Mouse (Mus musculus): Measurements from ENCODE around the gene Cux1. TPM values are rescaled to one million over a fixed set of nuclear protein-coding genes. Genes with fewer than 3 reads are reported as not detected.
"Not testable (repeated sequence)": the region's sequence is repeated elsewhere in the genome, so short reads cannot be mapped to it uniquely, and the experiment has no call there.

The Cux1 gene
- polyA plus RNA-seq, 1 experiment, result 46.6 TPM

GRCm38 (mm10) chr5:136474086-136474485, 93.2 kb downstream of the Cux1 start:
- Histone ChIP-seq H3K4me1 (ENCODE audit: control insufficient read depth, insufficient read depth, low read length) (peaks cover 6% of the 10 kb centered on the region), H3K4me3 (replicated peaks; ENCODE audit: extremely low read depth, low read depth, low read length) (no peak overlapping the region)
- DNase-seq, result no peak
- WGBS, result 79% methylated on average over 3 of the region's 3 CpGs
- TF ChIP-seq CTCF (IDR thresholded peaks at IDR 0.05; ENCODE audit: insufficient read depth, low read length) (no peak), POLR2A (IDR thresholded peaks at IDR 0.05; ENCODE audit: borderline replicate concordance, extremely low read depth, low read depth, low read length) (no peak)

- Histone ChIP-seq H3K4me1 (ENCODE audit: control insufficient read depth, insufficient read depth, low read length) (peaks cover 6% of the 10 kb centered on the region), H3K4me3 (replicated peaks; ENCODE audit: extremely low read depth, low read depth, low read length) (no peak overlapping the region)
- no peak for DNase-seq
- no peak for TF ChIP-seq CTCF (IDR thresholded peaks at IDR 0.05; ENCODE audit: insufficient read depth, low read length)
- no peak for TF ChIP-seq POLR2A (IDR thresholded peaks at IDR 0.05; ENCODE audit: borderline replicate concordance, extremely low read depth, low read depth, low read length)
- WGBS, result 50% methylated on average over 6 of the region's 6 CpGs
Observed at GRCm38 (mm10) chr5:136473337-136473736, 94.0 kb downstream of the Cux1 start.

- WGBS, result 69% methylated on average over 6 of the region's 6 CpGs
- H3K4me3 ChIP-seq (replicated peaks; ENCODE audit: extremely low read depth, low read depth, low read length), result no peak overlapping the region
- peaks cover 11% of the 10 kb centered on the region for H3K4me1 ChIP-seq (ENCODE audit: control insufficient read depth, insufficient read depth, low read length)
Observed at GRCm38 (mm10) chr5:136472846-136473245, 94.4 kb downstream of the Cux1 start.

GRCm38 (mm10) chr5:136470985-136471735, 96.1 kb downstream of the Cux1 start:
- H3K4me3 ChIP-seq (replicated peaks; ENCODE audit: extremely low read depth, low read depth, low read length); DNase-seq: not testable (repeated sequence)
- WGBS, result 72% methylated on average over 2 of the region's 2 CpGs
- H3K4me1 ChIP-seq (ENCODE audit: control insufficient read depth, insufficient read depth, low read length), result peaks cover 10% of the 10 kb centered on the region

More at GRCm38 (mm10) chr5:136472846-136473245, 94.4 kb downstream of the Cux1 start:
- no peak for DNase-seq
- TF ChIP-seq CTCF (IDR thresholded peaks at IDR 0.05; ENCODE audit: insufficient read depth, low read length) (no peak), POLR2A (IDR thresholded peaks at IDR 0.05; ENCODE audit: borderline replicate concordance, extremely low read depth, low read depth, low read length) (no peak)

GRCm38 (mm10) chr5:136469301-136469700, 98.0 kb downstream of the Cux1 start:
- Histone ChIP-seq H3K4me3 (replicated peaks; ENCODE audit: extremely low read depth, low read depth, low read length) (no peak overlapping the region), H3K4me1 (ENCODE audit: control insufficient read depth, insufficient read depth, low read length) (peaks cover 17% of the 10 kb centered on the region)
- WGBS, result 44% methylated on average over 1 of the region's 1 CpGs
- TF ChIP-seq CTCF (IDR thresholded peaks at IDR 0.05; ENCODE audit: insufficient read depth, low read length) (no peak), POLR2A (IDR thresholded peaks at IDR 0.05; ENCODE audit: borderline replicate concordance, extremely low read depth, low read depth, low read length) (no peak)
- no peak for DNase-seq

GRCm38 (mm10) chr5:136467360-136467999, 99.8 kb downstream of the Cux1 start:
- peaks cover 13% of the 10 kb centered on the region for H3K4me1 ChIP-seq (ENCODE audit: control insufficient read depth, insufficient read depth, low read length)
- DNase-seq, result peak; percentile 50
- WGBS, result 49% methylated on average over 8 of the region's 8 CpGs
- H3K4me3 ChIP-seq (replicated peaks; ENCODE audit: extremely low read depth, low read depth, low read length), result no peak overlapping the region
- TF ChIP-seq CTCF (IDR thresholded peaks at IDR 0.05; ENCODE audit: insufficient read depth, low read length), result no peak
- no peak for TF ChIP-seq POLR2A (IDR thresholded peaks at IDR 0.05; ENCODE audit: borderline replicate concordance, extremely low read depth, low read depth, low read length)

- TF ChIP-seq CTCF (IDR thresholded peaks at IDR 0.05; ENCODE audit: insufficient read depth, low read length) (no peak), POLR2A (IDR thresholded peaks at IDR 0.05; ENCODE audit: borderline replicate concordance, extremely low read depth, low read depth, low read length) (no peak)
- Histone ChIP-seq H3K4me3 (replicated peaks; ENCODE audit: extremely low read depth, low read depth, low read length) (no peak overlapping the region), H3K4me1 (ENCODE audit: control insufficient read depth, insufficient read depth, low read length) (peaks cover 13% of the 10 kb centered on the region)
- no peak for DNase-seq
- WGBS, result 56% methylated on average over 11 of the region's 11 CpGs
Observed at GRCm38 (mm10) chr5:136465770-136466406, 101.4 kb downstream of the Cux1 start.

- TF ChIP-seq POLR2A (IDR thresholded peaks at IDR 0.05; ENCODE audit: borderline replicate concordance, extremely low read depth, low read depth, low read length) (no peak), CTCF (IDR thresholded peaks at IDR 0.05; ENCODE audit: insufficient read depth, low read length) (no peak)
- DNase-seq, result no peak
- WGBS, result 53% methylated on average over 5 of the region's 5 CpGs
- peaks cover 13% of the 10 kb centered on the region for H3K4me1 ChIP-seq (ENCODE audit: control insufficient read depth, insufficient read depth, low read length)
- H3K4me3 ChIP-seq (replicated peaks; ENCODE audit: extremely low read depth, low read depth, low read length), result no peak overlapping the region
Observed at GRCm38 (mm10) chr5:136465366-136465765, 101.9 kb downstream of the Cux1 start.

GRCm38 (mm10) chr5:136464849-136465248, 102.4 kb downstream of the Cux1 start:
- peaks cover 13% of the 10 kb centered on the region for H3K4me1 ChIP-seq (ENCODE audit: control insufficient read depth, insufficient read depth, low read length)
- no peak for TF ChIP-seq CTCF (IDR thresholded peaks at IDR 0.05; ENCODE audit: insufficient read depth, low read length)
- TF ChIP-seq POLR2A (IDR thresholded peaks at IDR 0.05; ENCODE audit: borderline replicate concordance, extremely low read depth, low read depth, low read length), result no peak
- no peak overlapping the region for H3K4me3 ChIP-seq (replicated peaks; ENCODE audit: extremely low read depth, low read depth, low read length)
- 80% methylated on average over 3 of the region's 3 CpGs for WGBS
- no peak for DNase-seq
